Mouse (Mus musculus) spleen, postnatal 10 days (tissue): ENCODE measurements around the gene Tnp2.

Experiments
- DNase-seq, 2 experiments: peaks; one replicate each; pipeline ENCODE4 v3.0.0; 2021 to 2022; ENCODE audit warnings: low spot score in 2 of 2

Gene Tnp2

GRCm38 (mm10) chr16:10788866-10789265 is 406 bp upstream of the Tnp2 start:
- no peak for DNase-seq

- DNase-seq = no peak
Measured at GRCm38 (mm10) chr16:10787548-10788058, 857 bp downstream of the Tnp2 start.

- no peak for DNase-seq
Measured at GRCm38 (mm10) chr16:10786782-10787547, 1.5 kb downstream of the Tnp2 start.

GRCm38 (mm10) chr16:10786288-10786687 is 2.2 kb downstream of the Tnp2 start:
- DNase-seq = peak; percentile 54 to 83

- peak; percentile 78 to 88 for DNase-seq
Measured at GRCm38 (mm10) chr16:10785371-10786231, 2.9 kb downstream of the Tnp2 start, which contains the start of gene Socs1. TSS of gene Socs1 (minus strand) at chr16:10785536.

GRCm38 (mm10) chr16:10784793-10785370 is 3.6 kb downstream of the Tnp2 start:
- peak; percentile 89 to 91 for DNase-seq

GRCm38 (mm10) chr16:10783883-10784792 is 4.3 kb downstream of the Tnp2 start:
- peak in 1 of 2 experiments; percentile 51 for DNase-seq

- DNase-seq = no peak
Measured at GRCm38 (mm10) chr16:10783451-10783850, 5.0 kb downstream of the Tnp2 start.

- no peak for DNase-seq
Measured at GRCm38 (mm10) chr16:10783152-10783434, 5.4 kb downstream of the Tnp2 start.

- DNase-seq = no peak
Measured at GRCm38 (mm10) chr16:10782377-10783151, 5.9 kb downstream of the Tnp2 start.

- DNase-seq = no peak
Measured at GRCm38 (mm10) chr16:10781862-10782371, 6.5 kb downstream of the Tnp2 start.

GRCm38 (mm10) chr16:10780631-10781120 is 7.8 kb downstream of the Tnp2 start:
- no peak for DNase-seq

- no peak for DNase-seq
Measured at GRCm38 (mm10) chr16:10777579-10778160, 10.8 kb downstream of the Tnp2 start.

- DNase-seq = no peak
Measured at GRCm38 (mm10) chr16:10776322-10776721, 12.1 kb downstream of the Tnp2 start.

GRCm38 (mm10) chr16:10774726-10775125 is 13.7 kb downstream of the Tnp2 start:
- no peak for DNase-seq

- no peak for DNase-seq
Measured at GRCm38 (mm10) chr16:10773543-10773942, 14.9 kb downstream of the Tnp2 start.

- DNase-seq = peak in 1 of 2 experiments; percentile 50
Measured at GRCm38 (mm10) chr16:10771769-10772510, 16.5 kb downstream of the Tnp2 start.

GRCm38 (mm10) chr16:10770531-10771325 is 17.7 kb downstream of the Tnp2 start:
- no peak for DNase-seq
